Comparison of ENCODE assay signal across 27 mouse cellular contexts in genomic region chr10:57758999-57759398, GRCm38 (mm10). TPM values are rescaled to one million over a fixed set of nuclear protein-coding genes. Genes with fewer than 3 reads are reported as not detected.
"Had no signal": no experiment of that assay in that cellular context is flagged by ENCODE, and none has a peak within 500 bp of the region (broad histone marks: within the 10 kb centered on the region; RNA-seq: fewer than 3 reads in every experiment).

No protein-coding gene starts in this region.

- H3K4me3 ChIP-seq: gastrocnemius, adult 2 months; heart, adult 2 months; heart, embryonic 13.5 days; heart, embryonic 15.5 days; hindbrain, embryonic 10.5 days; hindbrain, embryonic 12.5 days; hindbrain, embryonic 15.5 days; layer of hippocampus, adult 2 months; left cerebral cortex, adult 2 months; limb, embryonic 10.5 days; limb, embryonic 12.5 days; liver, embryonic 13.5 days had no signal

- H3K27ac ChIP-seq: gastrocnemius, adult 2 months; heart, adult 2 months; heart, embryonic 13.5 days; heart, embryonic 15.5 days; hindbrain, embryonic 10.5 days; hindbrain, embryonic 12.5 days; hindbrain, embryonic 15.5 days; hindbrain, postnatal 0 days; layer of hippocampus, adult 2 months; left cerebral cortex, adult 2 months; limb, embryonic 10.5 days; limb, embryonic 12.5 days; liver, embryonic 13.5 days had no signal

- DNase-seq: gastrocnemius, adult 2 months; gastrocnemius, postnatal 10 days; gastrocnemius, postnatal 25 days; heart, adult 2 months; heart, postnatal 14 days; heart, postnatal 4 days; kidney, adult 11 months; kidney, adult 2 months; kidney, adult 9 months; kidney, postnatal 10 days; kidney, postnatal 25 days; kidney, postnatal 4 days; liver; liver, embryonic 13.5 days had no signal

- H3K36me3 ChIP-seq: heart, embryonic 13.5 days; heart, embryonic 15.5 days; hindbrain, embryonic 10.5 days; hindbrain, embryonic 12.5 days; hindbrain, embryonic 15.5 days; limb, embryonic 10.5 days; limb, embryonic 12.5 days; liver, embryonic 13.5 days had no signal

- ATAC-seq: hindbrain, postnatal 0 days; intestine, embryonic 16.5 days had no signal

- H3K4me1 ChIP-seq: heart, embryonic 13.5 days; heart, embryonic 15.5 days; hindbrain, embryonic 10.5 days; hindbrain, embryonic 12.5 days; hindbrain, embryonic 15.5 days; limb, embryonic 10.5 days; limb, embryonic 12.5 days; liver, embryonic 13.5 days had no signal

- H3K9ac ChIP-seq: heart, embryonic 13.5 days; heart, embryonic 15.5 days; hindbrain, embryonic 12.5 days; hindbrain, embryonic 15.5 days; limb, embryonic 12.5 days; liver, embryonic 13.5 days had no signal

- H3K4me2 ChIP-seq: heart, embryonic 11.5 days; heart, embryonic 13.5 days; heart, embryonic 15.5 days; hindbrain, embryonic 12.5 days; hindbrain, embryonic 15.5 days; limb, embryonic 12.5 days; liver, embryonic 11.5 days; liver, embryonic 13.5 days had no signal

- H3K27me3 ChIP-seq: heart, embryonic 13.5 days; heart, embryonic 15.5 days; hindbrain, embryonic 12.5 days; hindbrain, embryonic 15.5 days; limb, embryonic 12.5 days; liver, embryonic 13.5 days had no signal

- H3K9me3 ChIP-seq: heart, embryonic 13.5 days; heart, embryonic 15.5 days; hindbrain, embryonic 10.5 days; hindbrain, embryonic 15.5 days; limb, embryonic 10.5 days; limb, embryonic 12.5 days; liver, embryonic 13.5 days had no signal

RNA-seq across cellular contexts. Expression of gene Fabp7, which starts 25.7 kb away (rescaled TPM):
- total RNA-seq: gastrocnemius, adult 2 months; gastrocnemius, postnatal 25 days had no signal
